Comparison of ENCODE assay signal across 7 mouse cellular contexts in the genomic region with DNA sequence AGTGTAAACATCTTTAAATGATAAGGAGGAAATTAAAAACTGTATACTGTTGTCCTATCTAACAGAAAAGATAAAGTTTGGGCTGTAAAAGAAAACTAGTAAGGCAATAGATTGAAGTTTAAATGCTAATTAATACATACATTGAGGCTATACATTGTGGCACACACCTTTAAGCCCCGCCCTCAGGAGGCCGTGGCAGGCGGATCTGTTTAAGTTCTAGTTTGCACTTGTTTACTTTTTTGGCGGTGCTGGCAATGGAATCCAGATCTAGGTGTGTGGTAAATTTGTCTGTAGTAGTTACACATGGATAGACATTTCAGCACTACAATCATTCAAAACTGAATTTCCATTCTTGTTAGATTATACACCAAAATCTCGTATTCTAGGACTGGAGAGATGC. TPM values are rescaled to one million over a fixed set of nuclear protein-coding genes. Genes with fewer than 3 reads are reported as not detected.
DNase-seq lines count a peak whose midpoint lies in the region; ATAC-seq lines count a peak whose summit lies in the region.

No protein-coding gene starts in this region.

- DNase-seq in thymus, postnatal 4 days = peak; percentile 16
- DNase-seq in thymus, postnatal 0 days (ENCODE audit: low spot score) = no peak
- DNase-seq in liver (peak; percentile 78), MN1 (ENCODE audit: low spot score) (no peak)
- DNase-seq in gastrocnemius, postnatal 36 days = no peak
- no peak for DNase-seq in gastrocnemius, adult 8-10 months (ENCODE audit: low spot score in 2 of 2)

- intact Hi-C loops in gastrocnemius, postnatal 36 days (cut with DNase I) = no loop called here

- ATAC-seq in erythroid progenitor cell, adult 5-6 weeks (replicated peaks; ENCODE audit: low FRiP score, poor library complexity, severe bottlenecking) = peak; percentile 72

RNA-seq across cellular contexts. Expression of gene Erlec1, which starts 1.3 kb away (rescaled TPM):
- polyA plus RNA-seq in thymus, postnatal 0 days (2015; fragmentation: Nextera tagmentation; extraction: Ambion mirVana) = 9.2 and 10.5 TPM in 2 replicates
- 36.9 and 73.2 TPM in 2 replicates for total RNA-seq in erythroid progenitor cell, adult 5-6 weeks (2015; ENCODE audit: low replicate concordance)
- 37.0 and 39.7 TPM in 2 replicates for total RNA-seq in erythroid progenitor cell, adult 5-6 weeks (2017; ENCODE audit: low replicate concordance)
- total RNA-seq in gastrocnemius, postnatal 36 days (2021) = 10 to 100 TPM; 26.9 to 28.5 TPM
- 10 to 100 TPM; 30.4 to 34.9 (median 32.4) TPM for total RNA-seq in gastrocnemius, adult 8-10 months (2022)

RNA-seq across cellular contexts. Expression of gene Chac2, which starts 33.3 kb away (rescaled TPM):
- polyA plus RNA-seq in thymus, postnatal 0 days (2015; fragmentation: Nextera tagmentation; extraction: Ambion mirVana) = 12.5 and 13.3 TPM in 2 replicates
- total RNA-seq in erythroid progenitor cell, adult 5-6 weeks (2015; ENCODE audit: low replicate concordance) = 60.5 and 109 TPM in 2 replicates
- 144 and 152 TPM in 2 replicates for total RNA-seq in erythroid progenitor cell, adult 5-6 weeks (2017; ENCODE audit: low replicate concordance)
- total RNA-seq in gastrocnemius, postnatal 36 days (2021) = 10 to 100 TPM; 14.4 to 16.1 TPM
- 10 to 100 TPM; 19.1 to 23.2 (median 21.2) TPM for total RNA-seq in gastrocnemius, adult 8-10 months (2022)

Comparison
In these comparisons a context has a peak if more than half of its experiments do, and no peak if none do; other contexts are left out.
1. DNase-seq: peak in thymus, postnatal 4 days (single experiment) and liver (single experiment); none in thymus, postnatal 0 days (single experiment), MN1 (single experiment), gastrocnemius, postnatal 36 days (0 of 2) and gastrocnemius, adult 8-10 months (0 of 2).